Mouse (Mus musculus): ENCODE results near the gene Idi2.

DNA sequence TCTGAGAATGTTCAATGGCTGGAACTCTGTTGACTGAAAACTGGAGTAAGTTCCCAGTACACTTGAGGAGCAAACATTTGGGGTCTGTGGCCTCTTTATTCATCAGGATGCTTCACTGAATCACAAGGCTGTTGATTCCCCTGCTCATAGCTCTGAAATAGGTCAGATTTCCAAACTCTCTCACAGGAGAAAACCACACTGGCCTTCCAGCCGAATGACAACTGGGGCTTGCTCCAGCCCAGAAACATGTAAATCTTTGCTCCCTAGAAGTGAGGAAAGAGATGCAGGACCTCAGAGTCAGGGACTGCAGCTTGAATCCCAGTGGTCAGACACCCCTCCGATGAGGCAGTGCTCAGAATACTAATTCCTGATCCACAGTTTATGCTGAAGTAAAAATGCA, 50.6 kb downstream of the Idi2 start:
- no peak for TF ChIP-seq CTCF (IDR thresholded peaks at IDR 0.05; ENCODE audit: low read depth, low read length)
- TF ChIP-seq POLR2A (IDR thresholded peaks at IDR 0.05; ENCODE audit: borderline replicate concordance, low read depth, low read length), result no peak
